Mouse (Mus musculus) cerebellum, adult 8-10 months (tissue): ENCODE data around the gene Pi16.
"Not testable (repeated sequence)": the region's sequence is repeated elsewhere in the genome, so short reads cannot be mapped to it uniquely, and the experiment has no call there.

Source experiments
- DNase-seq: peaks from one replicate; pipeline ENCODE4 v3.0.0; 2022

Pi16 gene

GRCm38 (mm10) chr17:29317380-29317779, at the start of gene Pi16:
Pi16 (plus strand) TSS chr17:29317680.
- not testable (repeated sequence) for DNase-seq

- no peak for DNase-seq
These were observed 49.4 kb upstream of the Pi16 start for GRCm38 (mm10) chr17:29267931-29268681.

- peak; percentile 96 for DNase-seq
These were observed 48.7 kb upstream of the Pi16 start, which contains the start of gene BC004004 for GRCm38 (mm10) chr17:29268682-29269348. BC004004 (plus strand) TSS chr17:29268788.

GRCm38 (mm10) chr17:29269349-29269706, 48.2 kb upstream of the Pi16 start:
- DNase-seq = no peak

- no peak for DNase-seq
These were observed 47.3 kb upstream of the Pi16 start for GRCm38 (mm10) chr17:29270148-29270698.

- DNase-seq = no peak
These were observed 44.3 kb upstream of the Pi16 start for GRCm38 (mm10) chr17:29273156-29273555.

- DNase-seq = no peak
These were observed 43.6 kb upstream of the Pi16 start for GRCm38 (mm10) chr17:29273889-29274288.

GRCm38 (mm10) chr17:29280422-29280821, 37.1 kb upstream of the Pi16 start:
- DNase-seq = no peak

- no peak for DNase-seq
These were observed 35.9 kb upstream of the Pi16 start for GRCm38 (mm10) chr17:29281541-29281940.

GRCm38 (mm10) chr17:29282216-29282952, 35.1 kb upstream of the Pi16 start:
- DNase-seq = no peak

GRCm38 (mm10) chr17:29291793-29292192, 25.7 kb upstream of the Pi16 start:
- no peak for DNase-seq

- DNase-seq = no peak
These were observed 24.5 kb upstream of the Pi16 start for GRCm38 (mm10) chr17:29292996-29293395.

GRCm38 (mm10) chr17:29293807-29294605, 23.5 kb upstream of the Pi16 start:
- no peak for DNase-seq

- DNase-seq = no peak
These were observed 21.6 kb upstream of the Pi16 start for GRCm38 (mm10) chr17:29295835-29296234.

- no peak for DNase-seq
These were observed 20.2 kb upstream of the Pi16 start for GRCm38 (mm10) chr17:29297321-29297720.

GRCm38 (mm10) chr17:29297813-29298212, 19.7 kb upstream of the Pi16 start:
- no peak for DNase-seq

- DNase-seq = no peak
These were observed 18.2 kb upstream of the Pi16 start for GRCm38 (mm10) chr17:29299282-29299681.

GRCm38 (mm10) chr17:29300926-29301325, 16.6 kb upstream of the Pi16 start:
- DNase-seq = no peak

- no peak for DNase-seq
These were observed 16.1 kb upstream of the Pi16 start for GRCm38 (mm10) chr17:29301421-29301820.

- DNase-seq = no peak
These were observed 15.3 kb upstream of the Pi16 start for GRCm38 (mm10) chr17:29302149-29302548.

- no peak for DNase-seq
These were observed 14.4 kb upstream of the Pi16 start for GRCm38 (mm10) chr17:29303087-29303486.

- no peak for DNase-seq
These were observed 13.6 kb upstream of the Pi16 start for GRCm38 (mm10) chr17:29303856-29304255.
